ENCODE assay signal across 11 mouse cellular contexts in the genomic region with DNA sequence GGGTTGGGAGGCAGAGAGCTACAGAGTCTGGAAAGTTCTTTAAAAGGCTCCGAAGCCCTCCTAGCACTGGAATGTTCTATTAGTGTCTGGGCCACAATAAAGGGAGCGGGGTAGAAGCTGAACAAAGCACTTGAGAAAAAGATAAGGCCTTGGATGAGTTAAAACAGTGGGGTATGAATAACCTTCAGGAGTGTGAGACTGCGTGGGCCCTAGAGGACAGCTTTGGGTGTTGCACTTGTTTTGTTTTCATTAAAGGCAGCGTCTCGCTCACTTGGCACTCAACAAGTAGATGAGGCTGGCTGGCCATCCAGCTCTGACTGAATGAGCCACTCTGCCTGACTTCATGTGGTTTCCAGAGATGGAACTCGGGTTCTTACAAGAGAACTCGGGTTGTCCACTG.
A peak's percentile ranks its signal among the peaks of the same experiment; 100 is the strongest.
DNase-seq lines count a peak whose midpoint lies in the region; ATAC-seq lines count a peak whose summit lies in the region.
"Had no signal": no experiment of that assay in that cellular context is flagged by ENCODE, and none has a peak within 500 bp of the region (broad histone marks: within the 10 kb centered on the region; RNA-seq: fewer than 3 reads in every experiment).

No protein-coding gene starts in this region.

- H3K9ac ChIP-seq in forebrain, embryonic 12.5 days: no peak overlapping the region
- H3K9ac ChIP-seq in midbrain, embryonic 15.5 days: no peak overlapping the region
- H3K9ac ChIP-seq: intestine, embryonic 15.5 days had no signal

- no peaks in the 10 kb centered on the region for H3K36me3 ChIP-seq in forebrain, embryonic 12.5 days (replicated peaks)
- no peaks in the 10 kb centered on the region for H3K36me3 ChIP-seq in midbrain, embryonic 15.5 days (replicated peaks)
- H3K36me3 ChIP-seq: embryonic facial prominence, embryonic 10.5 days; intestine, embryonic 15.5 days had no signal

- 87% methylated on average over 7 of the region's 7 CpGs for WGBS in forebrain, embryonic 12.5 days
- 88% methylated on average over 7 of the region's 7 CpGs for WGBS in midbrain, embryonic 15.5 days

- intact Hi-C loops in heart, postnatal 14 days (cut with DNase I): loop anchor here (5.0 kb wide), 1 partner anchor 52 kb away; no protein-coding TSS in a partner anchor

- H3K27ac ChIP-seq in forebrain, embryonic 12.5 days: peak overlapping the region; percentile 88
- H3K27ac ChIP-seq in midbrain, embryonic 15.5 days: peak overlapping the region; percentile 65
- H3K27ac ChIP-seq: intestine, embryonic 15.5 days; macrophage had no signal

- H3K4me1 ChIP-seq in forebrain, embryonic 12.5 days: peaks cover 22% of the 10 kb centered on the region
- peaks cover 28% of the 10 kb centered on the region for H3K4me1 ChIP-seq in midbrain, embryonic 15.5 days

- H3K9me3 ChIP-seq in forebrain, embryonic 12.5 days: no peaks in the 10 kb centered on the region
- H3K9me3 ChIP-seq in midbrain, embryonic 15.5 days: no peaks in the 10 kb centered on the region
- H3K9me3 ChIP-seq: embryonic facial prominence, embryonic 10.5 days; intestine, embryonic 15.5 days had no signal

- no peaks in the 10 kb centered on the region for H3K27me3 ChIP-seq in forebrain, embryonic 12.5 days
- H3K27me3 ChIP-seq in midbrain, embryonic 15.5 days (replicated peaks): no peaks in the 10 kb centered on the region
- H3K27me3 ChIP-seq: intestine, embryonic 15.5 days had no signal

- no peak for ATAC-seq in forebrain, embryonic 12.5 days (ENCODE audit: low FRiP score)
- no peak for ATAC-seq in midbrain, embryonic 15.5 days (replicated peaks)
- ATAC-seq: intestine, embryonic 15.5 days had no signal

- H3K4me3 ChIP-seq in forebrain, embryonic 12.5 days (replicated peaks): no peak overlapping the region
- H3K4me3 ChIP-seq in midbrain, embryonic 15.5 days: no peak overlapping the region
- H3K4me3 ChIP-seq: embryonic facial prominence, embryonic 10.5 days; intestine, embryonic 15.5 days had no signal

- peak; percentile 98 for DNase-seq in heart, adult 11 months
- peak; percentile 36 to 47 for DNase-seq in heart, postnatal 14 days
- no peak for DNase-seq in left cerebral cortex, adult 18-20 months (ENCODE audit: low spot score in 2 of 2)
- no peak for DNase-seq in spleen, postnatal 4 days (ENCODE audit: low spot score in 2 of 2)
- DNase-seq in T-cell, adult 2 months (ENCODE audit: low spot score): no peak
- DNase-seq: liver had no signal

- H3K4me2 ChIP-seq in forebrain, embryonic 12.5 days: no peak overlapping the region
- H3K4me2 ChIP-seq in midbrain, embryonic 15.5 days: no peak overlapping the region
- H3K4me2 ChIP-seq: intestine, embryonic 15.5 days had no signal

Comparison
In these comparisons a context has a peak if more than half of its experiments do, and no peak if none do; other contexts are left out.
1. DNase-seq: peak in heart, adult 11 months (single experiment) and heart, postnatal 14 days (2 of 2); none in left cerebral cortex, adult 18-20 months (0 of 2), spleen, postnatal 4 days (0 of 2) and T-cell, adult 2 months (single experiment).